Mouse (Mus musculus): ENCODE measurements around the gene Vmn1r57.
"Not testable (repeated sequence)": the region's sequence is repeated elsewhere in the genome, so short reads cannot be mapped to it uniquely, and the experiment has no call there.

Gene Vmn1r57

DNA sequence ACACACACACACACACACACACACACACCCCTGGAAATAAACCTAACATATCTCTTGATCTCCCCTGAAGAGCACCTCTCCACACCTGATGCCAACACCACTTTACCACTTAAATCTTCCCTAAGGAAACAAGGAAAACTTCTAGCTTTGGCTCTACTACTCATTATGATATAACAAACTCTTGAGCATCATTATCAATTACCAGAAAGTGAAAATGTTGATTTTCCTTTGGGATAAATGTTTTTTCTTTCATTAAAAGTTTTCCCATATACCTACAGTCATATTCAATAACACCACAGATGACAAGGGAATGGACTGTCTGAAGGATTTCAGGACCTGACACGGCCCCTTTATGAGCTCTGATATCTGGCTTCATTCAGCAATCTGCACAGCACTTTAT lies at the start of gene Vmn1r57:
Gene Vmn1r57, plus strand, starts transcription at position 301 of the 400 bp plus-strand sequence.
- DNase-seq = not testable (repeated sequence)

DNA sequence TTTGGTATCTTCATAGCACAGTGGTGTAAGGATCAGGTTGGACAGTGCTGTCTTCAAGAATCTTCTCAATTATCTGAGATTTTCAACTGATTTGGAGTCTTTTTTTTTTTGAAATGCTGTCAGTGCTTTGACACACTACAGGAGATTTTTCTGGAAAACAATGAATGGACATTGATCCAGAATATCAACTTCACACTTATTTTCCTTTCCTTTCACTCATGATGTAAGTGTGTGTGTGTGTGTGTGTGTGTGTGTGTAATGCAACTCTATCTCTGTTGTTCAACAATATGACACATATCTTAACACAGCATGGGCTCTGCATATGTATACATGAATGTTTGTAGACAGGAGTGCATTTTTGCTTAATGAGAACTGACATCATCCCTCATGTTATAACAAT lies 21.6 kb upstream of the Vmn1r57 start, which contains the start of gene Vmn1r56:
Gene Vmn1r56, minus strand, starts transcription at position 101 of the 400 bp plus-strand sequence.
- DNase-seq = not testable (repeated sequence)

DNA sequence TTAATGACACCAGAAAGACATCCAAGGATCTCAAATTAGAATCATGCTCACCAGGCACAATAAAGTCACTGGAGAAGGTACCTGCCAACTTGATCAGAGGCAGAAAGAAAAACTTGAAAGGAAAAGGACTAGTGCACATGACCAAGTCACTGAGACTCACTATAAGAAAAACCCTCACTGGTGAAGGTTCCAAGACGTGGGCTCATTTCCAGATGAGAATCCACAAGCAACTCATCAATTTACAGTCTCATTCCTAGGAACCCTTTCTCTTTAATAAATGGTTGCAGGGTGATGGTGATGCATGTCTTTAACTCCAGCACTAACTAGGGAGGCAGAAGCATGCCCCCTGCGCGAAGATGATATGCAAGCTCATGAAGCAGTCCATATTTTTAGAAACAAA lies 44.8 kb downstream of the Vmn1r57 start:
- DNase-seq = no peak

Measured in cerebellum, adult 9-10 months (tissue).